Mouse (Mus musculus) limb, embryonic 13.5 days (tissue): ENCODE data around the gene Dhdh. TPM values are rescaled to one million over a fixed set of nuclear protein-coding genes. Genes with fewer than 3 reads are reported as not detected.
"Not testable (repeated sequence)": the region's sequence is repeated elsewhere in the genome, so short reads cannot be mapped to it uniquely, and the experiment has no call there.

Experiments
- ATAC-seq: fragments of 200-750 bp; cut with Nextera tagmentation; 2 replicates; pipeline ENCODE4 v1.8.0; 2017; ENCODE audit warnings: low read depth, moderate number of reproducible peaks, moderate TSS enrichment; ENCODE audit not compliant: low FRiP score
- H3K27ac ChIP-seq: fragments of 300-500 bp; sonication (generic); 2 replicates; pipeline ENCODE4 v1.5.1; 2015; ENCODE audit warnings: inconsistent platforms, mild to moderate bottlenecking, moderate library complexity
- H3K27me3 ChIP-seq: fragments of 300-500 bp; sonication (generic); 2 replicates; pipeline ENCODE4 v1.6.1; 2015; ENCODE audit warnings: mild to moderate bottlenecking, inconsistent platforms
- H3K36me3 ChIP-seq: fragments of 300-500 bp; sonication (generic); 2 replicates; pipeline ENCODE4 v1.6.1; 2015; ENCODE audit warnings: inconsistent platforms, mild to moderate bottlenecking, moderate library complexity
- H3K4me1 ChIP-seq: fragments of 300-500 bp; sonication (generic); 2 replicates; pipeline ENCODE4 v1.6.1; 2015; ENCODE audit warnings: inconsistent platforms
- H3K4me2 ChIP-seq: fragments of 300-500 bp; sonication (generic); replicated peaks from 2 replicates; pipeline ENCODE4 v1.6.1; 2015; ENCODE audit warnings: inconsistent platforms, mild to moderate bottlenecking, moderate library complexity
- H3K4me3 ChIP-seq: fragments of 300-500 bp; sonication (generic); 2 replicates; pipeline ENCODE4 v1.5.1; 2015; ENCODE audit warnings: moderate library complexity, mild to moderate bottlenecking, inconsistent platforms
- H3K9ac ChIP-seq: fragments of 300-500 bp; sonication (generic); 2 replicates; pipeline ENCODE4 v1.6.1; 2015; ENCODE audit warnings: mild to moderate bottlenecking, inconsistent platforms
- H3K9me3 ChIP-seq: fragments of 300-500 bp; sonication (generic); 2 replicates; pipeline ENCODE4 v1.6.1; 2016; ENCODE audit warnings: inconsistent platforms
- WGBS: fragments of 180-500 bp; shearing (Covaris S2); methylation state at CpG from one replicate; pipeline ENCODE4 v1.1.7; 2015; 5-methylcytosine and 5-hydroxymethylcytosine counted together
- polyA plus RNA-seq: library from polyadenylated mRNA; unstranded; fragments of >200 nt; fragmentation: Nextera tagmentation; extraction: Ambion mirVana; gene quantifications from 2 replicates; pipeline ENCODE4 v1.2.1, GENCODE M21; 2015

The Dhdh gene
- polyA plus RNA-seq, 1 experiment from 2014 or later, result 2.9 TPM

- not testable (repeated sequence) for H3K9me3 ChIP-seq, H3K27me3 ChIP-seq, H3K4me2 ChIP-seq, ATAC-seq, H3K9ac ChIP-seq, H3K27ac ChIP-seq, H3K36me3 ChIP-seq, H3K4me3 ChIP-seq
- peaks cover 20% of the 10 kb centered on the region; the same call in 1 of the 2 replicates for H3K4me1 ChIP-seq
- WGBS, result 94% methylated on average over 5 of the region's 5 CpGs
Observed at GRCm38 (mm10) chr7:45484985-45485384, 3.6 kb downstream of the Dhdh start.

DNA sequence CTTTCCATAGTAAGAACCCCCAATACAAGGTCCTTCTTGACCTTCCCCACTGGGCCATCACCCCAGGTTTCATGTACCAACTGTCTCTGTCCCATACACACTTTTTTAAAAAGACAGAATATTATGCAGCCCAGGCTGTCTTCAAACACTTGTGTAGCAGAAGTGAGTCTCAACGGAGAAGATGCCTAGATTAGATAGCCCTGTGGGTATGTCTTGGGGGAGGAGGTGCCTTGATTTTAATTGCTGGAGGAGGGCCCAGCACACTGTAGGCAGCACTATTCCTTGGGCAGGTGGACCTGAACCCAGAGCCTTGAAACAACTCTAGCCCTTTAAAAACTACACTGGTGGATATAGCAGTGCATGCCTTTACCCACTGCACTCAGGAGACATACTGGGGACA lies 6.4 kb downstream of the Dhdh start:
- H3K36me3 ChIP-seq, result no peaks in the 10 kb centered on the region
- no peak overlapping the region for H3K4me3 ChIP-seq
- H3K4me2 ChIP-seq, result no peak overlapping the region
- 96% methylated on average over 1 of the region's 1 CpGs for WGBS
- 0 out of 2 replicates have a peak, but pooled peaks cover 4% of the 10 kb centered on the region for H3K4me1 ChIP-seq
- H3K27me3 ChIP-seq, result no peaks in the 10 kb centered on the region
- no peak for ATAC-seq
- H3K9me3 ChIP-seq, result no peaks in the 10 kb centered on the region
- no peak overlapping the region for H3K27ac ChIP-seq
- H3K9ac ChIP-seq, result no peak overlapping the region

GRCm38 (mm10) chr7:45481374-45481927 lies 7.2 kb downstream of the Dhdh start, which contains the start of gene Tulp2:
Gene Tulp2 (plus strand): TSS chr7:45481877.
- Histone ChIP-seq H3K36me3 (no peaks in the 10 kb centered on the region), H3K9ac (no peak within 1 kb of the TSS), H3K9me3 (no peaks in the 10 kb centered on the region), H3K27me3 (no peaks in the 10 kb centered on the region), H3K4me1 (0 out of 2 replicates have a peak, but pooled peaks cover 3% of the 10 kb centered on the region), H3K4me3 (no peak within 1 kb of the TSS), H3K4me2 (no peak within 1 kb of the TSS), H3K27ac (no peak within 1 kb of the TSS)
- ATAC-seq, result peak; percentile 80
- whole genome bisulfite sequencing, result 49% methylated on average over 15 of the region's 15 CpGs

DNA sequence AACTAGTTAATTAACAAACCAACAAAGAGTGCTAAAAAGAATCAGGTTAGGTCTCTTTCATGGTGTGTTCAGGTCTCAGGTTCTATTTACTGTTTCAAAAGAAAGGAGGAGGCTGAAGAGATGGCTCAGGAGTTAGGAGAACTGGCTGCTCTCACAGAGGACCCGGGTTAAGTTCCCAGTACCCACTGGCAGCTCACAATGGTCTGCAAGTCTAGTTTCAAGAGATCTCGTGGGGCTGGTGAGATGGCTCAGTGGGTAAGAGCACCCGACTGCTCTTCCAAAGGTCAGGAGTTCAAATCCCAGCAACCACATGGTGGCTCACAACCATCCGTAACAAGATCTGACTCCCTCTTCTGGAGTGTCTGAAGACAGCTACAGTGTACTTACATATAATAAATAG lies 8.3 kb downstream of the Dhdh start:
- not testable (repeated sequence) for H3K4me3 ChIP-seq, H3K4me1 ChIP-seq, H3K27ac ChIP-seq, H3K9ac ChIP-seq, H3K4me2 ChIP-seq, ATAC-seq, H3K27me3 ChIP-seq, H3K36me3 ChIP-seq, H3K9me3 ChIP-seq
- WGBS, result 79% methylated on average over 4 of the region's 4 CpGs

DNA sequence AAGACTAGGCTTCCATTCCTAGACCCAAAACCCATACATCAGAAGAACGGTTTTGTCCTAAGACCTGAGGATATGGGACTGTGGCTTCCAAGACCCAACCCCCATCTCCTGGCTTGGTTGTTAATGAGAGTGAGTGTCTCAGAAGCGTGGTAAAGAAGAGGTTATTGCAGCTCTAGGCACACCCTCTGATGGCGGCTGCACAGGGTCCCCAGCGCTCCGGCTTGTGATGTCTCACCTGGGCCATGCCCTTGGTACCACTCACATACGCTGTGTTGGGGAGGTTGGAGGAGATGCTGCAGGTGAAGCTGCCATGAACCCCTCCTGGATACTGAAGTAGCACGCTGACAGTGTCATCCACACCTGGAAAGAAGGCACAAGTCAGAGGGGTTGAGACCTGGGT lies 9.8 kb downstream of the Dhdh start:
- no peaks in the 10 kb centered on the region for H3K36me3 ChIP-seq
- no peaks in the 10 kb centered on the region for H3K9me3 ChIP-seq
- no peak overlapping the region for H3K9ac ChIP-seq
- no peaks in the 10 kb centered on the region for H3K27me3 ChIP-seq
- WGBS, result 88% methylated on average over 7 of the region's 7 CpGs
- no peak overlapping the region for H3K4me3 ChIP-seq
- 0 out of 2 replicates have a peak, but pooled peaks cover 3% of the 10 kb centered on the region for H3K4me1 ChIP-seq
- no peak for ATAC-seq
- no peak overlapping the region for H3K27ac ChIP-seq
- H3K4me2 ChIP-seq, result no peak overlapping the region

DNA sequence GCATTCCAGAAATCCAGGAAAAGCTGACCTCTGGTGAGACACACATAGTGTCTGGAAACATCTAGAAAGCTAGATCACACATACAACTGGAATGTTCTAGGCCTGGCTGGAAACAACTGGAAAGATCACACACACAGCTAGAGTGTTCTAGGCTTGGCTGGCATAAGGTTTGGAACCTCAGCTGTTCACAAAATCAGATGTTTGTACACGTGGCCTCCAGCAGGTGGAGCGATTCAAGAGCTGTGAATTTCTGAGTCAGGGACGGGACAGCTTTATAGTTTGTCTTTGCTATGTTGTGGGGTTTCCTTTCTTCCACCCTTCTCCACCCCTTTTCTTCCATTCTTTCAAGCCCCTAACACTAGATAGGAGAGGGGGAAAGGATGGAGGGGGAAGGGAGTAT lies 11.6 kb downstream of the Dhdh start:
- H3K9ac ChIP-seq, result no peak overlapping the region
- no peaks in the 10 kb centered on the region for H3K27me3 ChIP-seq
- H3K4me1 ChIP-seq, result 0 out of 2 replicates have a peak, but pooled peaks cover 3% of the 10 kb centered on the region
- ATAC-seq, result no peak
- no peak overlapping the region; the same call in 1 of the 2 replicates for H3K27ac ChIP-seq
- no peak overlapping the region for H3K4me2 ChIP-seq
- 12% methylated on average over 3 of the region's 3 CpGs for WGBS
- no peaks in the 10 kb centered on the region for H3K36me3 ChIP-seq
- H3K4me3 ChIP-seq, result no peak overlapping the region
- H3K9me3 ChIP-seq, result no peaks in the 10 kb centered on the region

GRCm38 (mm10) chr7:45476453-45476852 lies 12.2 kb downstream of the Dhdh start:
- H3K27me3 ChIP-seq, result no peaks in the 10 kb centered on the region
- no peak for ATAC-seq
- H3K4me2 ChIP-seq, result no peak overlapping the region
- H3K4me3 ChIP-seq, result no peak overlapping the region
- no peak overlapping the region for H3K9ac ChIP-seq
- no peak overlapping the region for H3K27ac ChIP-seq
- 0 out of 2 replicates have a peak, but pooled peaks cover 3% of the 10 kb centered on the region for H3K4me1 ChIP-seq
- H3K9me3 ChIP-seq, result no peaks in the 10 kb centered on the region
- WGBS, result 43% methylated on average over 1 of the region's 1 CpGs
- no peaks in the 10 kb centered on the region for H3K36me3 ChIP-seq

- Histone ChIP-seq H3K36me3 (no peaks in the 10 kb centered on the region), H3K9me3 (no peaks in the 10 kb centered on the region), H3K27ac (no peak overlapping the region), H3K4me3 (peak overlapping the region; percentile 24), H3K4me2 (peak overlapping the region; percentile 51), H3K27me3 (no peaks in the 10 kb centered on the region), H3K9ac (peak overlapping the region; percentile 48), H3K4me1 (0 out of 2 replicates have a peak, but pooled peaks cover 3% of the 10 kb centered on the region)
- ATAC-seq, result no peak
- WGBS, result 64% methylated on average over 16 of the region's 16 CpGs
Observed at GRCm38 (mm10) chr7:45475291-45475969, 13.2 kb downstream of the Dhdh start.

DNA sequence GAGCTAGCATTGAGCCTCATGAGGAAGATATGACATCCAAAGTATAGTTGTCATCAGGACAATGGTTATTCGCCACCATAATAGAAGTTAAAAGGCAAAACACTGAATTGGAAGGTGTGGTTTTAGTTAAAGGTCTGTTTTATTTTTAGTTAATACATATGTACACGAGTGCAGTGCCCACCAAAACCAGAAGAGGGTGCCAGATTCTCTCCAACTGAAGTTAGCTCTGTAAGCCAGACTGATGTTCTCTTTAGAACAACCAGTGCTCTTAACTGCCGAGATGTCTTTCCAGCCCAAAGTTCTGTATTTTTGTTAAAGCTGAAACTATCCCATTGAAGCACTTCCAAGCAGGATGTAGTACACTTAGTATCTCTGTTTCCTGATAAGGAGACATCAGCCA lies 17.7 kb downstream of the Dhdh start:
- Histone ChIP-seq H3K4me1 (peaks cover 9% of the 10 kb centered on the region), H3K27me3 (no peaks in the 10 kb centered on the region), H3K4me2 (no peak overlapping the region), H3K36me3 (no peaks in the 10 kb centered on the region), H3K9ac (no peak overlapping the region), H3K27ac (no peak overlapping the region), H3K4me3 (no peak overlapping the region), H3K9me3 (no peaks in the 10 kb centered on the region)
- 6% methylated on average over 3 of the region's 3 CpGs for WGBS
- no peak for ATAC-seq

DNA sequence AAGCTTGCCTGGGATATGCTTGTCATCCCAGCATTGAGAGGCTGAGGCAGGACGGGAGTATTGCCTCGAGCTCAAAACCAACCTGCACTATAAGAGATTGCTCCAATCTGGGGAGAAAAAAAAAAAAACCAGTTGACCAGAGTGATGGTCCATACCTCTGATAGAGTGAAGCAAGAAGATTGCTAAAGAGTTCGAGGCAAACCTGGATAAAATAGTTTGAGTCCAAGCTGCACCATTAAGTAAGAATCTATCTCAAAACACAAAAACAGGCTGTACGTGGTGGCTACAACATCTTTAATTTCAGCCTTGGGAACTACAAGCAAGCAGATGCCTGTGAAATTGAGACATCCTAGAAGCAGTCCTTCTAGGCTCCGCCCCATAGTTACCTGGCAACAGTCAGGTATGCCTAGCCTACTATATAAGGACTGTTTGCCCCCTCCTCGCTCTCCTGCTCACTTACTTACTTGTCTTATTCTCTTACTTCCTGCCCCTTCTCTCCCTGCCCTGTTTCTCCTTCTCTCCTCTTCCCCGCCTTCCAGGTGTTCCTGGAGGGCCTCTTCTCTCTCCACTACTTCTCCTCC lies 21.4 kb downstream of the Dhdh start:
- 25% methylated on average over 7 of the region's 7 CpGs for WGBS
- Histone ChIP-seq H3K9me3 (no peaks in the 10 kb centered on the region), H3K4me2 (peak overlapping the region; percentile 70), H3K9ac (peak overlapping the region; percentile 43; the same call in 1 of the 2 replicates), H3K36me3 (peaks cover 35% of the 10 kb centered on the region), H3K4me3 (peak overlapping the region; percentile 85), H3K4me1 (peaks cover 15% of the 10 kb centered on the region), H3K27ac (no peak overlapping the region), H3K27me3 (no peaks in the 10 kb centered on the region)
- ATAC-seq, result no peak

DNA sequence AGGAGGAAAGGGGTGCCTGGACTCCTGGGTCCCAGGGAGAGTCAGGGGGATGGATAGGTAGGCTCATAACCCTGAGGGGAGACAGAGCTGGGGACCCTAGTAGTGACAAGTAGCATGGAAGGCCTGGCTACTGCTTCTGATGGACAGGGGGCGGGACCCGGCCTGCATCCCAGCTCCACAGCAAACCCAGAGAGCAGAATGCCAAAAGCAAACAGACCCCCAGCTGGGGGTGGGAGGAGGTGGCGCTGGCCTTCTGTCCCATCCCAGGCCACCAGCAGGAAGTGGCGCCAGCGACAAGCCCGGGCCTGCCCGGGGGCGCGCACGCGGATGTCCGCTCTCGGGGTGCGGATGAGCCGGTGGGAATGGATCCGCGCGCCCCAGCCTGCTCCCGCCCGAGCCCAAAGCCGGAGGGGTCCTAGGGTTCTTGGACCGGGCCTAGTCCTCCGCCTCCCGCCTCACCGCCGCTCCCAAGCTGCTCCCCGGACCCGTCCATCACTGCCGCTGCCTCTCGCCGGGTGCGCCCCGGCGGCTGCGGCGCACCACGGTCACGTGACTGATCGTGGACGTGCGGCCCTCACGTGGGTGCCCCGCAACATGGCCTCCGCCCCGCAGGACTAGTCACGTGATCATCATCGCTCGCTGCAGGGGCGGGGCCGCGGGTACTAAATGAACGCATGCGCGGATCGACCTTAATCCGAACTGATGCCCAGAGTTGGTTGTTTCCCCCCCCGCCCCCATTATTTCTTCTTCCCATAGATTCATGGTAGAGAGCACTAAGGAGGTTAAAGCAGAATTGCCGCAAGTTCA lies 22.1 kb downstream of the Dhdh start, which contains the start of gene Bax:
TSS of gene Bax (minus strand) at position 616 of the 807 bp plus-strand sequence.
- Histone ChIP-seq H3K9ac (peak within 1 kb of the TSS; percentile 83), H3K27ac (peak within 1 kb of the TSS; percentile 44; the same call in 1 of the 2 replicates), H3K4me3 (peak within 1 kb of the TSS; percentile 85), H3K4me2 (peak within 1 kb of the TSS; percentile 70), H3K36me3 (peaks cover 40% of the 10 kb centered on the region), H3K9me3 (no peaks in the 10 kb centered on the region), H3K4me1 (peaks cover 19% of the 10 kb centered on the region), H3K27me3 (no peaks in the 10 kb centered on the region)
- WGBS, result under 1% methylated on average over 58 of the region's 58 CpGs
- peak; percentile 76 for ATAC-seq

DNA sequence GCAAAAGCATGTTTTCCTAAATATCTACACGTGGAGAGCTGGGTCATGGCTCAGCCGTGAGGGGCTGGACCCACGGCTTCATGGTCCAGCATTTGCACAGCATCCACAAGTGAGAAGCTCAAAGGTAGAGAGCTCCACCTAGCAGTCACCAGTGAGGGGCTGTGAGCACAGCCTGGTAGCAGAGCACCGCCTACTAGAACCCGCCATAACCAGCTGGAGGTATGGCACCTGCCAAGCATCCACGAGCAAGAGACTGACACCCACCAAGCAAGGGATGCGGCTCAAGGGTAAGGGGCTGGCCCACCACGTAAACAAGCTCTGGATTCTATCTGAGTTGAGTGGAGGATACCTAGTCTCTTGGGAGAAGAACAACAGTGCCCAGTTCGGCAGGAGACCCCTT lies 23.1 kb downstream of the Dhdh start:
- Histone ChIP-seq H3K27me3 (no peaks in the 10 kb centered on the region), H3K36me3 (peaks cover 41% of the 10 kb centered on the region), H3K4me1 (peaks cover 27% of the 10 kb centered on the region), H3K4me3 (peak overlapping the region; percentile 85), H3K9me3 (no peaks in the 10 kb centered on the region), H3K4me2 (peak overlapping the region; percentile 70), H3K9ac (peak overlapping the region; percentile 83), H3K27ac (no peak overlapping the region)
- no peak for ATAC-seq
- WGBS, result 82% methylated on average over 9 of the region's 9 CpGs
